Comparison of ENCODE assay signal across 25 mouse cellular contexts in genomic region chr3:117732661-117733060, GRCm38 (mm10).
"Had no signal": no experiment of that assay in that cellular context is flagged by ENCODE, and none has a peak within 500 bp of the region (broad histone marks: within the 10 kb centered on the region; RNA-seq: fewer than 3 reads in every experiment).

No protein-coding gene starts in this region.

- H3K27ac ChIP-seq: heart, adult 2 months; hindbrain, embryonic 10.5 days; hindbrain, embryonic 13.5 days; hindbrain, embryonic 15.5 days; intestine, embryonic 15.5 days; layer of hippocampus, adult 2 months; left cerebral cortex, adult 2 months; limb, embryonic 10.5 days; limb, embryonic 12.5 days; liver, embryonic 13.5 days had no signal

- H3K36me3 ChIP-seq: heart, embryonic 12.5 days; hindbrain, embryonic 10.5 days; hindbrain, embryonic 13.5 days; hindbrain, embryonic 15.5 days; intestine, embryonic 15.5 days; limb, embryonic 10.5 days; limb, embryonic 12.5 days; liver, embryonic 13.5 days had no signal

- H3K4me1 ChIP-seq: heart, embryonic 12.5 days; hindbrain, embryonic 10.5 days; intestine, embryonic 15.5 days; limb, embryonic 10.5 days; limb, embryonic 12.5 days; liver, embryonic 13.5 days had no signal

- DNase-seq: gastrocnemius, postnatal 14 days; gastrocnemius, postnatal 36 days; heart, adult 11 months; heart, adult 2 months; heart, postnatal 10 days; heart, postnatal 4 days; kidney, adult 18-20 months; kidney, adult 8-10 months; kidney, postnatal 10 days; kidney, postnatal 25 days; kidney, postnatal 4 days; liver; liver, embryonic 13.5 days had no signal

- H3K4me2 ChIP-seq: heart, embryonic 12.5 days; hindbrain, embryonic 13.5 days; hindbrain, embryonic 15.5 days; intestine, embryonic 15.5 days; limb, embryonic 12.5 days; liver, embryonic 11.5 days; liver, embryonic 13.5 days had no signal

- H3K4me3 ChIP-seq: heart, adult 2 months; heart, embryonic 12.5 days; hindbrain, embryonic 10.5 days; hindbrain, embryonic 13.5 days; hindbrain, embryonic 15.5 days; intestine, embryonic 15.5 days; layer of hippocampus, adult 2 months; left cerebral cortex, adult 2 months; limb, embryonic 10.5 days; limb, embryonic 12.5 days; liver, embryonic 13.5 days had no signal

- H3K9me3 ChIP-seq: heart, embryonic 12.5 days; hindbrain, embryonic 10.5 days; hindbrain, embryonic 13.5 days; hindbrain, embryonic 15.5 days; intestine, embryonic 15.5 days; limb, embryonic 10.5 days; limb, embryonic 12.5 days; liver, embryonic 13.5 days had no signal

- ATAC-seq: inflammation-experienced regulatory T-cells, adult 6 months; intestine, embryonic 15.5 days; intestine, postnatal 0 days had no signal

- H3K27me3 ChIP-seq: heart, embryonic 12.5 days; hindbrain, embryonic 13.5 days; hindbrain, embryonic 15.5 days; intestine, embryonic 15.5 days; limb, embryonic 12.5 days; liver, embryonic 13.5 days had no signal

- H3K9ac ChIP-seq: heart, embryonic 12.5 days; hindbrain, embryonic 13.5 days; hindbrain, embryonic 15.5 days; intestine, embryonic 15.5 days; limb, embryonic 12.5 days; liver, embryonic 13.5 days had no signal
